Mouse (Mus musculus): ENCODE data around the gene Schip1. TPM values are rescaled to one million over a fixed set of nuclear protein-coding genes. Genes with fewer than 3 reads are reported as not detected.

The Schip1 gene
- polyA plus RNA-seq, 1 experiment from 2014 or later = 86.4 TPM

- Histone ChIP-seq H3K4me1 (replicated peaks) (no peaks in the 10 kb centered on the region), H3K36me3 (no peaks in the 10 kb centered on the region), H3K4me3 (no peak overlapping the region), H3K27me3 (ENCODE audit: insufficient read depth, poor library complexity, severe bottlenecking) (no peaks in the 10 kb centered on the region), H3K27ac (no peak overlapping the region), H3K9me3 (no peaks in the 10 kb centered on the region)
- 86% methylated on average over 3 of the region's 3 CpGs for WGBS
- DNase-seq (ENCODE audit: low spot score) = no peak
Observed at GRCm38 (mm10) chr3:68650251-68650650, 585.6 kb downstream of the Schip1 start.

DNA sequence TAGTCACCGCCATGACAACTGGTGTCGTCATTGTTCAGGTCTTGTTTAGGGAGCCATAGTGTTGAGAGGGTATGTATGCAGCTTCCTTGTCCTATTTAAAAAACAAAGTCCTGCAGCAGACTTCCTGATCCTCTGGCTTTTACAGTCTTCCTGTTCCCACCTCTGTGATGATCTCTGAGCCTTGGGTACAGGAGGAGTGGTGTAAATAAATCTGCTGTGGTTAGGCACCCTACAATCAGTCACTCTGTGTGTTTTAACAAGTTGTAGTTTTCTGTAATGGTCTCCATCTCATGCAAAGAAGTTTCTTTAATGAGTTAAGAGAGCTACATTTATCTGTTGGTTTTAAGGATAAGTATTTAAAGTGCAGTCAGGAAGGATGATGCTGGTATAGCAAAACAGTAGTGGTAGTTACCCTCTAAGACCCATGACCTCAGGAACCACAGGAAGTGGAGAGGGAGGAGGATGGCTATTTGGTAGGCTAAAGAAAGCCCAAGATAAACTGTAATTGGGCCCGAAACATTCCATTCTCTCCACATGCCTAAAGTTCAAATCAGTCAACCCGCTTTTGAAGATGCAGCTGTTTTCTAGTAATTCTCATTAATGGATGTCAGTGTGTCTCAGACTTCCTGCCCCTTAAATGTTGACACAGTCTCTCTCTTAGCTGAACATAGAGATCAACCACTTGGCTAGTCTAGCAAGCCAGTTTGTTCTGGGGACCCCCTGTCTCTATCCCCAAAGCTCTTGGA is 592.2 kb downstream of the Schip1 start:
- Histone ChIP-seq H3K4me3 (no peak overlapping the region), H3K27me3 (ENCODE audit: insufficient read depth, poor library complexity, severe bottlenecking) (no peaks in the 10 kb centered on the region), H3K36me3 (no peaks in the 10 kb centered on the region), H3K27ac (no peak overlapping the region), H3K4me1 (replicated peaks) (no peaks in the 10 kb centered on the region), H3K9me3 (no peaks in the 10 kb centered on the region)
- no peak for DNase-seq (ENCODE audit: low spot score)
- WGBS = 88% methylated on average over 4 of the region's 4 CpGs

- DNase-seq (ENCODE audit: low spot score) = no peak
- Histone ChIP-seq H3K27me3 (ENCODE audit: insufficient read depth, poor library complexity, severe bottlenecking) (no peaks in the 10 kb centered on the region), H3K4me1 (replicated peaks) (no peaks in the 10 kb centered on the region), H3K36me3 (no peaks in the 10 kb centered on the region), H3K9me3 (no peaks in the 10 kb centered on the region), H3K27ac (no peak overlapping the region), H3K4me3 (no peak overlapping the region)
- 48% methylated on average over 9 of the region's 9 CpGs for WGBS
Observed at GRCm38 (mm10) chr3:68657589-68658245, 593.1 kb downstream of the Schip1 start.

DNA sequence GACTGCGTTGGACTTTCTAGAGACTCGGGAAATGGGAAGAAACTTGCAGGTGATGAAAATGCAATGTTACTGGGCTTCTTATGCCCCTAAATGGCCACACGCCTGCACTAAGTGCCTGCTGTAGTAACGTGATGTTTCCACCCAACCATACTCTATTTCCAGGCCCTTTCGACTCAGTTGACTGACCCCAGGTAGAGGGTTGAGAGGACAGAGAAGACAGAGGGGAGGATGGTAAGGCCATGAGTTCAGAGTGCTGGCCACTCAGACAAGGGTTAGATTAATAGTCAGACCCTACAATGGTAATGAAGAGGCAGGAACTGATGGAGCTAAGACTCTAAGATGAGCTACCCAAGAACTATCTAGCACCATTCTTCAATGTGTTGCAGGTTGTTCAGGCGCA is 595.4 kb downstream of the Schip1 start:
- 0 out of 2 replicates have a peak, but pooled peaks cover 4% of the 10 kb centered on the region for H3K4me1 ChIP-seq (replicated peaks)
- 94% methylated on average over 6 of the region's 6 CpGs for WGBS
- H3K36me3 ChIP-seq = no peaks in the 10 kb centered on the region
- no peak overlapping the region for H3K27ac ChIP-seq
- no peak overlapping the region for H3K4me3 ChIP-seq
- no peak for DNase-seq (ENCODE audit: low spot score)
- H3K9me3 ChIP-seq = no peaks in the 10 kb centered on the region
- no peaks in the 10 kb centered on the region for H3K27me3 ChIP-seq (ENCODE audit: insufficient read depth, poor library complexity, severe bottlenecking)

DNA sequence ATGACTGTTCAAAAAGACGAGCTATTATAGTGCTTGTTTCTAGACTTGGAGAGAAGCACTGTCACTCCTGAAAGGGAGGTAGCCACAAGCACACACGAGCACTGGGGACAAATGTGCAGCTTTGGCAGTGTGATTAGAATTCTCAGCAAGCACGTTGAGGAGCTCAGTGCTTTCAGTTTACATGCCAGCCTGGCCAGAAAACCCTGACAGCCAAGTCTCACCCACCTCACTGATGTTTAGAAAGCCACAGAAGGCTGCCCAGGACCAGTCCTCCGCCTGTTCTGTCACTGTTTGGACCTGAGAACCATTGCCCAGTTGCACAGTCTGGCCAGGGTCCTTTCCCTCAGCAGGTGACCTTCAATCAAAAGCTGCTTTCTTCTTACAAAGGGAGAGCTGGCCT is 595.9 kb downstream of the Schip1 start:
- DNase-seq (ENCODE audit: low spot score) = no peak
- H3K27ac ChIP-seq = no peak overlapping the region
- no peaks in the 10 kb centered on the region for H3K9me3 ChIP-seq
- H3K27me3 ChIP-seq (ENCODE audit: insufficient read depth, poor library complexity, severe bottlenecking) = no peaks in the 10 kb centered on the region
- no peaks in the 10 kb centered on the region for H3K36me3 ChIP-seq
- 0 out of 2 replicates have a peak, but pooled peaks cover 4% of the 10 kb centered on the region for H3K4me1 ChIP-seq (replicated peaks)
- H3K4me3 ChIP-seq = no peak overlapping the region
- WGBS = 75% methylated on average over 4 of the region's 4 CpGs

DNA sequence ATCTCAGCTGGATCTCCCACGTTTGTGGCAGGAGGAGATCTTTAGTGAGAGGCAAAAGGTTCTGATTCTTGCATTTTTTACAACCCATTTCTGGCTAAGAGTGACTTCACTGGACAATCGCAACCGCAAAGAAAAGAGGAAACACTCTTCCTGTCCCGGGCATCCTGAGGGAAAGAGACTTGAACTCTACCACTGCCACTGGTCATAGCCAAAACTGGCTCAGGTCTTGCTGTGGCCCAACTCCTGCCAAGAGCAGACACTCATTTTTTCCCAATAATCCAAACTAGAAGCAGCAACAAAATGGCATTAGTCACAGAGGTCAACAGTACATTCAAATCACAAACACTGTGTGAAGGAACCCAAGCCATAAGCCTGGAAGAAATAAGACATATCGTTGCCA is 597.8 kb downstream of the Schip1 start:
- Histone ChIP-seq H3K9me3 (no peaks in the 10 kb centered on the region), H3K27ac (no peak overlapping the region), H3K4me1 (replicated peaks) (0 out of 2 replicates have a peak, but pooled peaks cover 4% of the 10 kb centered on the region), H3K4me3 (no peak overlapping the region), H3K36me3 (no peaks in the 10 kb centered on the region), H3K27me3 (ENCODE audit: insufficient read depth, poor library complexity, severe bottlenecking) (no peaks in the 10 kb centered on the region)
- no peak for DNase-seq (ENCODE audit: low spot score)
- 84% methylated on average over 5 of the region's 5 CpGs for WGBS

- no peak overlapping the region for H3K4me3 ChIP-seq
- 81% methylated on average over 6 of the region's 6 CpGs for WGBS
- H3K36me3 ChIP-seq = no peaks in the 10 kb centered on the region
- no peak for DNase-seq (ENCODE audit: low spot score)
- no peaks in the 10 kb centered on the region for H3K9me3 ChIP-seq
- H3K27me3 ChIP-seq (ENCODE audit: insufficient read depth, poor library complexity, severe bottlenecking) = no peaks in the 10 kb centered on the region
- no peak overlapping the region for H3K27ac ChIP-seq
- H3K4me1 ChIP-seq (replicated peaks) = 0 out of 2 replicates have a peak, but pooled peaks cover 4% of the 10 kb centered on the region
Observed at GRCm38 (mm10) chr3:68664337-68664736, 599.7 kb downstream of the Schip1 start.

DNA sequence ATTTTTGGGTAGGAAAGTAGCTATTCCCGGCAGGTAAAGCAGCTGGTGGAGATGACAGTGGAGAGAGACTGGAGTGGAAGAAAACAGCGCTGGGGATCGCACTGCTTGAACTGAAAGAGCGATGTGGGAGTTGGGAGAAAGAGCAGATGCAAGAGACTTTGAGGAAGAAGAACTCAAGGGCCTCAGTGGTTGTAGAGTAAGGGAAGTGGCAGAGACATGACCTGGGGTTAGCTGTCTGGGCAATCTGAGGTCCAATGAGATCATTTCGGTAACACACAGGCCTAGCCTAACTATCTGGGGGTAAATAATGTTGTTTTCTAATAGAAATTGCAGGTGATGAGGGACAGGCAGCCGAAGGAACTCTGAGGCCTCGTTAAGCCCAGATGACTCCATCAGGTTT is 601.8 kb downstream of the Schip1 start:
- Histone ChIP-seq H3K9me3 (no peaks in the 10 kb centered on the region), H3K27ac (no peak overlapping the region), H3K36me3 (no peaks in the 10 kb centered on the region), H3K4me1 (replicated peaks) (0 out of 2 replicates have a peak, but pooled peaks cover 4% of the 10 kb centered on the region), H3K4me3 (no peak overlapping the region), H3K27me3 (ENCODE audit: insufficient read depth, poor library complexity, severe bottlenecking) (no peaks in the 10 kb centered on the region)
- no peak for DNase-seq (ENCODE audit: low spot score)
- 93% methylated on average over 7 of the region's 7 CpGs for WGBS

- Histone ChIP-seq H3K27me3 (ENCODE audit: insufficient read depth, poor library complexity, severe bottlenecking) (no peaks in the 10 kb centered on the region), H3K27ac (no peak overlapping the region), H3K4me1 (replicated peaks) (0 out of 2 replicates have a peak, but pooled peaks cover 4% of the 10 kb centered on the region), H3K9me3 (no peaks in the 10 kb centered on the region), H3K4me3 (no peak overlapping the region), H3K36me3 (no peaks in the 10 kb centered on the region)
- no peak for DNase-seq (ENCODE audit: low spot score)
- WGBS = 95% methylated on average over 1 of the region's 1 CpGs
Observed at GRCm38 (mm10) chr3:68667852-68668251, 603.2 kb downstream of the Schip1 start.

DNA sequence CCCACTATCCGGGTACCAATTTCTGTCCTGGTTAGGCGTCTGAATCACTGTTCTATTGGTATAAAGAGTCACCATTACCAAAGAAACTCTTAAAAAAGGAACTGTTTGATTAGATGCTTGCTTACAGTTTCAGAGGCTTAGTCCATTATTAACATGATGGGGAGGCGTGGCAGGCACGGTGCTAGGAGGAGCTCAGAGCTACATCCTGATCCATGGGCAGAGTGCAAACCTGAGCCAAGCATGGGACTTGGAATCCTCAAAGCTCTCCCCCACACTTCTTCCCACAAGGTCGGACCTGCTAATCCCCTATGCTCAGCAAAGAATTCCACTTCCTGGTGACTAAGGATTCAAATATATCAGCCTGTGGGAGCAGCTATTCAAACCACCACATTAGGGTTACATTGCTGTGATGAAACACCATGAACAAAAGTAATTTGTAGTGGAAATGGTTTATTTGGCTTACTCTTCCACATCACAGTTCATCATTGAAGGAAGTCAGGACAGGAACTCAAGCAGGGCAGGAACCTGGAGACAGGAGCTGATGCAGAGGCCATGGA is 604.9 kb downstream of the Schip1 start:
- Histone ChIP-seq H3K9me3 (no peaks in the 10 kb centered on the region), H3K27ac (no peak overlapping the region), H3K27me3 (ENCODE audit: insufficient read depth, poor library complexity, severe bottlenecking) (no peaks in the 10 kb centered on the region), H3K4me1 (replicated peaks) (0 out of 2 replicates have a peak, but pooled peaks cover 2% of the 10 kb centered on the region), H3K4me3 (no peak overlapping the region), H3K36me3 (no peaks in the 10 kb centered on the region)
- DNase-seq (ENCODE audit: low spot score) = no peak
- 82% methylated on average over 5 of the region's 5 CpGs for WGBS

- Histone ChIP-seq H3K4me1 (replicated peaks) (peaks cover 5% of the 10 kb centered on the region), H3K9me3 (no peaks in the 10 kb centered on the region), H3K27me3 (ENCODE audit: insufficient read depth, poor library complexity, severe bottlenecking) (no peaks in the 10 kb centered on the region), H3K4me3 (no peak overlapping the region), H3K27ac (no peak overlapping the region), H3K36me3 (no peaks in the 10 kb centered on the region)
- DNase-seq (ENCODE audit: low spot score) = no peak
- 80% methylated on average over 2 of the region's 2 CpGs for WGBS
Observed at GRCm38 (mm10) chr3:68674721-68675120, 610.1 kb downstream of the Schip1 start.

- H3K27ac ChIP-seq = no peak overlapping the region
- WGBS = 90% methylated on average over 12 of the region's 12 CpGs
- DNase-seq (ENCODE audit: low spot score) = no peak
- peaks cover 5% of the 10 kb centered on the region for H3K4me1 ChIP-seq (replicated peaks)
- no peaks in the 10 kb centered on the region for H3K9me3 ChIP-seq
- no peak overlapping the region for H3K4me3 ChIP-seq
- H3K27me3 ChIP-seq (ENCODE audit: insufficient read depth, poor library complexity, severe bottlenecking) = no peaks in the 10 kb centered on the region
- no peaks in the 10 kb centered on the region for H3K36me3 ChIP-seq
Observed at GRCm38 (mm10) chr3:68675216-68675835, 610.7 kb downstream of the Schip1 start.
